Mouse (Mus musculus) bone marrow macrophage, adult 2 months (primary cell): ENCODE results near the gene Pmf1. TPM values are rescaled to one million over a fixed set of nuclear protein-coding genes. Genes with fewer than 3 reads are reported as not detected.
"Not testable (repeated sequence)": the region's sequence is repeated elsewhere in the genome, so short reads cannot be mapped to it uniquely, and the experiment has no call there.

ENCODE experiments used
- H3K27ac ChIP-seq: 2 replicates; pipeline ENCODE4 v1.5.1; 2012; ENCODE audit warnings: low read depth, low read length; ENCODE audit not compliant: insufficient read depth
- H3K4me1 ChIP-seq: 2 replicates; pipeline ENCODE4 v1.6.1; 2012; ENCODE audit warnings: low read length; ENCODE audit not compliant: control insufficient read depth, insufficient read depth
- H3K4me3 ChIP-seq: 2 replicates; pipeline ENCODE4 v1.5.1; 2012; ENCODE audit warnings: mild to moderate bottlenecking, low read length, moderate library complexity; ENCODE audit not compliant: insufficient read depth
- CTCF ChIP-seq: IDR thresholded peaks from 2 replicates; pipeline ENCODE4 v1.5.1; 2012; ENCODE audit warnings: low read depth, mild to moderate bottlenecking, low read length, moderate library complexity
- POLR2A ChIP-seq: IDR thresholded peaks from 2 replicates; pipeline ENCODE4 v1.6.1; 2012; ENCODE audit warnings: mild to moderate bottlenecking, low read depth, low read length, borderline replicate concordance
- polyA plus RNA-seq: library from polyadenylated mRNA; stranded (reverse); fragments of >200 nt; gene quantifications from 2 replicates; pipeline ENCODE4 v1.2.4, GENCODE M21; 2012; ENCODE audit not compliant: missing spikeins, insufficient read depth, insufficient read length

The Pmf1 gene
- polyA plus RNA-seq, 1 experiment = 59.7 TPM

DNA sequence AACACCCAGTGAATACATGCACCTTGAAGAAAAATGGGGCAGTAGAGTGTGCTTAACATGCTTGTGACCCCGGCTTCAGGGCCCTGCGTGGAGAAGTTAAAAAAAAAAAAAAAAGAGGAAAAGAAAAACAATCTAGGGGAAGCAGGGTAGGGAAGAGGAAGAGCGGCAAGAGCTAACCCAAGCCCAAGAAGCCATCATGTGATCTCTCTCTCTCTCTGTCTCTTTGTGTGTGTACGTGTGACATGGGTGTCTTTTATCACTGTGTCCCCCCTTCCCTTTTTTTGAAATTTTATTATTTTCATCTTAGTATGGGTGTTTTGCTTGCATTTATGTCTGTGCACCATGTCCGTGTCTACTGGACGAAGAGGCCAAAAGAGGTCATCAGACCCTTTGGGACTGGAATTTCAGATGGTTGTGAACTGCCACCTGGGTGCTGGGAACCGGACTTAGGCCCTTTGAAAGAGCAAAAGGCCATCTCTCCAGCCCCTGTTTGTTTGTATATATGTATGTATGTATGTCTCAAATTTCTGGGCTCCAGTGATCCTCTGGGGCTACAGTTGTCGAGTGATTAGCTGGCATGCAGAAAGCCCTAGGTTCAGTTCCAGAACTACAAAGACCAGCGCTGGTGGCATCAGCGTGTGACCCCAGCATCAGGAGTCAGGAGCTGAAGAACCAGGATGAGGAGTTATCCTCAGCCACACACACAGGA, 6.5 kb downstream of the Pmf1 start:
- Histone ChIP-seq H3K27ac (peak overlapping the region; percentile 82), H3K4me1 (peaks cover 19% of the 10 kb centered on the region), H3K4me3 (no peak overlapping the region)
- no peak for TF ChIP-seq CTCF
- TF ChIP-seq POLR2A = no peak

DNA sequence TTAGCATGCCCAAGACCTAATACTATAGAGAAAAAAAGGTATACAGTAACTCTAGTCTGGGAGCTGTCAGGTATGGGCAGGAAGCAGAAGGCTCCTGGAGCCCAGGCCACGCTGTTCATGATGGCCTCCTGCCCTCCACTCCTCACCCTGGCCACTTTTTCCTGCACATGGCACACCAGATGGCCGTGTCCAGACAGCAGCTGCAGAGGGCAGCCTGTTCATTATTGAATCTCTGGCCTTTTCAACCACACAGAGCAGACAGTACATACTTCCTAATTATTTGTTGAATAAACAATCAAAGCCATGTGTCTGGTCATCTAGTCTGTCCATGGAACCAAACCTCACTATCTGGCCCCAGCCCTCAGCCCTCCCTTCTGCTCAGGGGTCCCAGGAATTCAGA, 11.5 kb downstream of the Pmf1 start:
- TF ChIP-seq POLR2A (no peak), CTCF (no peak)
- peaks cover 16% of the 10 kb centered on the region for H3K4me1 ChIP-seq
- no peak overlapping the region for H3K27ac ChIP-seq
- H3K4me3 ChIP-seq = no peak overlapping the region

DNA sequence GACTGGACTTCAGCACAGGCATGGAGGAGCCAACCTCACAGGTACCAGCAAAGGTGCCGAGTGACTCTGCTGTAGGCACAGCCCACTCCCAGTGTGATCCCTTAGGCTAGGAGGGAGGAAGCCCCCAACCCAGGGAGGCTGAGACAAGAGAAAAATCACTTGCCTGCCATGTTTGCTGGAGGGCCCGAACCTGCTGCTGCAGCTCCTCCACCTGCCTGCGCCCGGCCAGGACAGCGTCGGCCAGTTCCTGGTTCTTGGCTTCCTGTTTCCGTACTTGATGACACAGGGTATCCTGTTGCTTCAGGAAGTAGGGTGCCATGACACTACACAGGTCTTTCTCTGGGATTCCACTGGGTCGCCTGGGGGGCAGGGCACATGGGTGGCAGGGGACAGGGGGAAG, 14.4 kb downstream of the Pmf1 start:
- Histone ChIP-seq H3K4me3 (no peak overlapping the region), H3K4me1 (peaks cover 3% of the 10 kb centered on the region; the same call in 1 of the 2 replicates), H3K27ac (no peak overlapping the region)
- TF ChIP-seq CTCF (no peak), POLR2A (no peak)

DNA sequence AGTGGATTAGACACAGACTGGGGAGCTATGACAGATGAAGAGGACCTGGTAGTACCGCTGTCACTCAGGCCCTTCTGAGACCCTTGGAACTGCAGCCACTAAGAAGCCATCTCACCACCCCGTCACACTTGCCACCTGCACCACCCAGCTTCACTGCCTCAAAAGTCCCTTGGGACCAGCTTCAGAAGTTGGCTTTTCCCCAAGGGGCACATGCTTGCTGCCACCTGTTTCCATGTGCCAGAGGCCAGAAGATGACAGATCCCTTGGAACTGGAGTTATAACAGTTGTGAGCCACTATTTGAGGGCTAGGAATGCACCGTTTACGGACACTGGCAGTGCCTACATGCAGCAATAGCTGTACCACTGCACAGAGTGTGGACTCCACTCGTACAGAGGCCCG, 14.8 kb downstream of the Pmf1 start:
- Histone ChIP-seq H3K27ac (no peak overlapping the region), H3K4me3 (no peak overlapping the region), H3K4me1 (peaks cover 3% of the 10 kb centered on the region; the same call in 1 of the 2 replicates)
- TF ChIP-seq POLR2A = no peak
- TF ChIP-seq CTCF = no peak

DNA sequence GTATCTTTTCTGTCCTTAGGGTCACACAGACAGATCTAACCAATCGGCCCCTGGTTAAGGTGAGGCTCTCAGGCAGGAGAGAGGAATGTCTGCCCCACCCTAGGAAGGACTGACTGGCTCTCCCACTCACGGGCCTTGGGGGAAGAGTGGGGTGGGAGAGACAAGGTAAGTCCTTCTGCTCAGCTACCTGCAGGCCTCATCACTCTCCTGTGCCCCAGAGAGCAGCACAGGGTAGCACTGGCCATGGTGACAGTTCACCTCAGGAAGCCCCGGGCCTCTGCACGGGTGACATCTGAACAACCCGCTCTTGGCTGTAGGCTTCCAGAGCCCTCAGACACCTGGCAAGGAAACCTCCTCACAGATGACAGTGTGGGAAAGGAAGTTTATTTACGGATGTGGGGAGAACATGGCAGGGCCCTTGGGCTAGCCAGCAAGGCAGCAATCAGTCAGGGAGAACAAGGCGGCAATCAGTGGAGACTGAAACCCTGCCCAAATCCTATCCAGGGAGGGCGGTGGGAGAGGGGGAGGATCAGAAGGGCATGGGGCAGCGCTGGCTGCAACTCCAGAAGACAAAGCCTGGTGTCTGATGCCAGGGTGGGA, 16.3 kb downstream of the Pmf1 start:
- no peak for TF ChIP-seq CTCF
- TF ChIP-seq POLR2A = no peak
- no peak overlapping the region for H3K27ac ChIP-seq
- H3K4me3 ChIP-seq = no peak overlapping the region
- peaks cover 3% of the 10 kb centered on the region; the same call in 1 of the 2 replicates for H3K4me1 ChIP-seq

DNA sequence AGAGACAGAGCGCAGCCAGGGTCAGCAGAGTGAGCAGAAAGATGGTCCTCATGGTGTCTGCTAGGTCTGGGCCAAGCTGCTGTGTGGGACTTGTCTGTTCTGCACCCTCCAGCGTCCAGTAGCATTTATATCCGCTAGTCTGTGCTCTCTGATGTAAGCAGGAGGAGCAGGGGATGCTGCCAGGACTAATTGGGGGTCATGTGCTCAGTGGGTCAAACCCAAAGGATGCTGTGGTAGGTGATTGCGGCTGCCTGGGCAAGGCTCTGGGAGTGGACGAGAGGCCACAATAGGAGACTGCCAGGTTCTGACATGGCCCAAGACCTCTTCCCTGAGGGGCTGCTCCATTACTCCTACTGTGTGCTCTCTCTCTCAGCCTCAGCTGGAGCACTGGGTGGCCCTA, 25.8 kb downstream of the Pmf1 start, which contains the start of gene Bglap:
Gene Bglap, minus strand, starts transcription at position 101 of the 400 bp plus-strand sequence.
- Histone ChIP-seq H3K4me1 (peaks cover 2% of the 10 kb centered on the region; the same call in 1 of the 2 replicates), H3K4me3 (no peak within 1 kb of the TSS), H3K27ac (no peak within 1 kb of the TSS)
- TF ChIP-seq POLR2A (no peak), CTCF (no peak)

DNA sequence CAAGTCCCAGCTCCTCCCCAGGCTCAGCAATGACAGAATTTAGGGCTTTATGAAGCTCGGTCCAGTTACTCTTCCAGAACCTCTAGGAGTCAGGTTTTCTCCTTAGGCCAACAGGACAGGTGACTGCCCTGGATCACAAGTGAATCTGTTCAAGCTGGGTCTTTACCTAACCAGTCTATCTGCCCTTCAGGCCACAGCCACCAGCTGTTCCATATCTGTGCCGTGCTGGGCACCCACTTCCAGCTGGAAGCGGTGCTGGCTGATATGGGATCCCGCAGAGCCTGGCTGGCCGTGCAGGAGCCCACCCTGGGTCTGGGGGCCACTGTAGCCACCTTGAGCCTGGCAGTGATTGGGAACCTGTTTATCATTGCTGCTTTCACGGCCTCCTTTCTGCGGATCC, 27.7 kb downstream of the Pmf1 start:
- not testable (repeated sequence) for H3K27ac ChIP-seq, H3K4me1 ChIP-seq, H3K4me3 ChIP-seq

DNA sequence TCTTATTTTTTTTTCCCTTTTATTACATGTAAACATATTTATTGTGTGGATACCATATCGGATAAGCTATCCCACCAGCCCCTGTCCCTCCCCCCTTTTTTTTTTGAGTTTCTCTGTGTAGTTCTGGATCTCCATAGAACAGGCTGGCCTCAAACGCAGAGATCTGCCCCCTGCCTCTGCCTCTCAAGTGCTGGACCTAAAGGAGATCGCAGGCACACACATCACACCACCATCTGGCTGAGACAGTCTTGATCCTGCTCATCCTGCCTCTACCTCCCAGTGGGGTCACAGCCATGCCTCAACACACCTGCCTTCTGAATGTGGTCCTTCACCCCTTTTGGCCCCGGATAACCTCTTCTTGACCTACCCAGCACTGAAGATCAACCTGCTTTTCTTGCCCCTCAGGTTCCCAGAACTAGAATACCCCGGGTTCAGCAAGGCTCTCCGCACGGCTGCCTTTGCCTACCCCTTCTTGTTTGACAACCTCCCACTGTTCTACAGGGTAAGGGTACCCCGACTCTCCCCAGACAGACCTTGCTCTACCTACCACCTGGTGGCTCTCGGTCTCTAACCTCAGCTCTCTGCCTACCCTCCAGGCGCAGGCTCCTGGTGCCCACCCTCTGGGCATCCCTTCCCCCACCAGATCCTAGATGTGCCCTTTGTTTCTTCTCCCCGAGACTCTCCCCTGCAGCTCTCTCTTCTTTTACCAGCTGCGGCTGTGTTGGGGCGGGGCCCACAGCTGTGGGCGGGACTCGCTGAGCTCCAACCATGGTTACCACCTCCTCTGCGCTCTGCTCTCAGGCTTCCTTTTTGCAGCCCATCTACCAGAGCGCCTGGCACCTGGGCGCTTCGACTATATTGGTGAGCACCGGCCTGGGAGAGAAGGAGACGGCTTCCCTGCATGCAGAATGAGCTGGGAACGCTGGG, 28.5 kb downstream of the Pmf1 start:
- not testable (repeated sequence) for H3K4me3 ChIP-seq, H3K4me1 ChIP-seq, H3K27ac ChIP-seq

DNA sequence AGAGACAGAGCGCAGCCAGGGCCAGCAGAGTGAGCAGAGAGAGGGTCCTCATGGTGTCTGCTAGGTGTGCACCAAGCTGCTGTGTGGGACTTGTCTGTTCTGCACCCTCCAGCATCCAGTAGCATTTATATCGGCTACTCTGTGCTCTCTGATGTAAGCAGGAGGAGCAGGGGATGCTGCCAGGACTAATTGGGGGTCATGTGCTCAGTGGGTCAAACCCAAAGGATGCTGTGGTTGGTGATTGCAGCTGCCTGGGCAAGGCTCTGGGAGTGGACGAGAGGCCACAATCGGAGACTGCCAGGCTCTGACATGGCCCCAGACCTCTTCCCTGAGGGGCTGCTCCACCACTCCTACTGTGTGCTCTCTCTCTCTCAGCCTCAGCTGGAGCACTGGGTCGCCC, 31.5 kb downstream of the Pmf1 start, which contains the start of gene Bglap2:
Gene Bglap2, minus strand, starts transcription at position 101 of the 400 bp plus-strand sequence.
- not testable (repeated sequence) for H3K4me1 ChIP-seq, H3K4me3 ChIP-seq, H3K27ac ChIP-seq

DNA sequence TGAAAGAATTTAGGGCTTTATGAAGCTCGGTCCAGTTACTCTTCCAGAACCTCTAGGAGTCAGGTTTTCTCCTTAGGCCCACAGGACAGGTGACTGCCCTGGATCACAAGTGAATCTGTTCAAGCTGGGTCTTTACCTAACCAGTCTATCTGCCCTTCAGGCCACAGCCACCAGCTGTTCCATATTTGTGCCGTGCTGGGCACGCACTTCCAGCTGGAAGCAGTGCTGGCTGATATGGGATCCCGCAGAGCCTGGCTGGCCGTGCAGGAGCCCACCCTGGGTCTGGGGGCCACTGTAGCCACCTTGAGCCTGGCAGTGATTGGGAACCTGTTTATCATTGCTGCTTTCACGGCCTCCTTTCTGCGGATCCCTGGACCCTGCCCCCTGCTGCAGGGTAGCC, 33.5 kb downstream of the Pmf1 start:
- H3K27ac ChIP-seq, H3K4me3 ChIP-seq: not testable (repeated sequence)

DNA sequence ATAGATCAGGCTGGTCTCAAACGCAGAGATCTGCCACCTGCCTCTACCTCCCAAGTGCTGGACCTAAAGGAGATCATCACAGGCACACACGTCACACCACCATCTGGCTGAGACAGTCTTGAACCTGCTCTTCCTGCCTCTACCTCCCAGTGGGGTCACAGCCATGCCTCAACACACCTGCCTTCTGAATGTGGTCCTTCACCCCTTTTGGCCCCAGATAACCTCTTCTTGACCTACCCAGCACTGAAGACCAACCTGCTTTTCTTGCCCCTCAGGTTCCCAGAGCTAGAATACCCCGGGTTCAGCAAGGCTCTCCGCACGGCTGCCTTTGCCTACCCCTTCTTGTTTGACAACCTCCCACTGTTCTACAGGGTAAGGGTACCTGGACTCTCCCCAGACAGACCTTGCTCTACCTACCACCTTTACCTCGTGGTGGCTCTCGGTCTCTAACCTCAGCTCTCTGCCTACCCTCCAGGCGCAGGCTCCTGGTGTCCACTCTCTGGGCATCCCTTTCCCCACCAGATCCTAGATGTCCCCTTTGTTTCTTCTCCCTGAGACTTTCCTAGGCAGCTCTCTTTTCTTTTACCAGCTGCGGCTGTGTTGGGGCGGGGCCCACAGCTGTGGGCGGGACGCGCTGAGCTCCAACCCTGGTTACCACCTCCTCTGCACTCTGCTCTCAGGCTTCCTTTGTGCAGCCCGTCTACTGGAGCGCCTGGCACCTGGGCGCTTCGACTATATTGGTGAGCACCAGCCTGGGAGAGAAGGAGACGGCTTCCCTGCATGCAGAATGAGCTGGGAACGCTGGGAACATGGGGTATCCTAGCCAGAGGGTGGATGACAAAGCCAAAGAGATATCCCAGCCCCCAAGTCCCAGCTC, 34.1 kb downstream of the Pmf1 start:
- not testable (repeated sequence) for H3K27ac ChIP-seq, H3K4me1 ChIP-seq, H3K4me3 ChIP-seq

More for the DNA sequence above, 33.5 kb downstream of the Pmf1 start:
- not testable (repeated sequence) for H3K4me1 ChIP-seq

DNA sequence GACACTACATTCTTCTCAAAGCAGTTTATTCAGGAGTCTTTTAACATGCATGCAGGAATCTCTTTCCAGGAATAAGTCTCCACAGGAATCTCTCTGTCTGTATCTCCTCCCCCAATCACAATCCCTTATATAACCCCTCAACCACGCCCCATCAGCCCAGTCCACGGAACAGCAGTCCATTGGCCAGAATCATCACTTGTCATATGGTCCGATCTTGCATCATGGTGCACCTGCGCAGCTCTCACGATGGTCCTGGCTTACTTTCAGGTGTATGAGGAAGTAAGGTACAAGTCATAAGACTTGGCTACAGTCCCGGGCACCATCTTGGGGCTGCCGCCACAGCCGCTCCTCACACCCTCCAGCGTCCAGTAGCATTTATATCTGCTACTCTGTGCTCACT, 37.5 kb downstream of the Pmf1 start, which contains the start of gene Bglap3:
Gene Bglap3, minus strand, starts transcription at position 101 of the 400 bp plus-strand sequence.
- not testable (repeated sequence) for H3K27ac ChIP-seq, H3K4me3 ChIP-seq, H3K4me1 ChIP-seq

DNA sequence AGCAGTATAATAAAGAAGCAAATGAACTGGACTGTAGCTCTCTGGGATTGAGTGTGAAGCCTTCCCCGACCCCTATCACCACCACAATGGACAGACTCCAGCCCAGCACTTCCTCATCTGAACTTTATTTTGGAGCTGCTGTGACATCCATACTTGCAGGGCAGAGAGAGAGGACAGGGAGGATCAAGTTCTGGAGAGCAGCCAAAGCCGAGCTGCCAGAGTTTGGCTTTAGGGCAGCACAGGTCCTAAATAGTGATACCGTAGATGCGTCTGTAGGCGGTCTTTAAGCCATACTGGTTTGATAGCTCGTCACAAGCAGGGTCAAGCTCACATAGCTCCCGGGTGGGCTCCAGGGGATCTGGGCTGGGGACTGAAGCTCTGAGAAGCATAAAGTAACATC, 41.6 kb downstream of the Pmf1 start:
- not testable (repeated sequence) for H3K4me1 ChIP-seq, H3K27ac ChIP-seq, H3K4me3 ChIP-seq
